Mouse (Mus musculus) lung, postnatal 0 days (tissue): Measurements from ENCODE around the gene C2cd2.

ENCODE experiments used
- CTCF ChIP-seq: IDR thresholded peaks from 2 replicates; pipeline ENCODE4 v1.5.1; 2016; ENCODE audit warnings: antibody characterized with exemption, mild to moderate bottlenecking
- EP300 ChIP-seq: IDR thresholded peaks from 2 replicates; pipeline ENCODE4 v1.6.1; 2016; ENCODE audit warnings: antibody characterized with exemption, mild to moderate bottlenecking, control low read depth

DNA sequence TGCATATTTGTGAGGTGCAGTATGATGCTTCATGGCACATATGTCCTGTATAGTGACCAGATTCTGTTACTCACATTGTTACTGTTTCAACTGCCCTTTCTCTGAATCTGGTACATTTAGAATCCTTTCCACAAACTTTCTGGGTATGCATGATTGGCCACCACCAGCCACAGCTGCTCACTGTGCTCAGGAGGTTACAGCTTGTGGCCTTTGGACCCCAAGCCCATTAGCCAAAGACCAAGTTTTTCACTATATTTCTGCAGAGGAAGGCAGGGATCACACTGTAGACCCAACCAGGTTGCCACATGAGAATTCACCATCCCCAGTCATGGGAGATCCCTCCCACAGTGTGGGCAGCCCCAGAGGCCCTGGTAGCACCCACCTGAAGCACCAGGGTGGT lies 79.5 kb downstream of the C2cd2 start:
- TF ChIP-seq CTCF (no peak), EP300 (no peak)
